Mouse (Mus musculus) spleen, adult 2 months (tissue): ENCODE results near the gene Retreg2. TPM values are rescaled to one million over a fixed set of nuclear protein-coding genes. Genes with fewer than 3 reads are reported as not detected.

Source experiments
- DNase-seq, 2 experiments: peaks; one replicate each; pipeline versions ENCODE4 v3.0.0 to v3.0.0-alpha.2; 2012 to 2021; ENCODE audit warnings: low spot score in 2 of 2, low read depth in 1 of 2
- H3K27ac ChIP-seq: fragments of 200-500 bp; 2 replicates; pipeline ENCODE4 v1.5.1; 2012; ENCODE audit warnings: low read length, inconsistent platforms; ENCODE audit not compliant: insufficient read depth
- H3K27me3 ChIP-seq: fragments of 200-500 bp; 2 replicates; pipeline ENCODE4 v1.6.1; 2012; ENCODE audit warnings: mild to moderate bottlenecking, moderate library complexity, low read length, inconsistent platforms; ENCODE audit not compliant: control insufficient read depth, insufficient read depth
- H3K36me3 ChIP-seq: fragments of 200-500 bp; 2 replicates; pipeline ENCODE4 v1.6.1; 2012; ENCODE audit warnings: mild to moderate bottlenecking, low read length, inconsistent platforms; ENCODE audit not compliant: control insufficient read depth, insufficient read depth
- H3K4me1 ChIP-seq: fragments of 200-500 bp; 2 replicates; pipeline ENCODE4 v1.6.1; 2011; ENCODE audit warnings: inconsistent platforms; ENCODE audit not compliant: control insufficient read depth, insufficient read depth, insufficient read length
- H3K4me3 ChIP-seq: fragments of 200-500 bp; 2 replicates; pipeline ENCODE4 v1.5.1; 2011; ENCODE audit warnings: mild to moderate bottlenecking, inconsistent platforms; ENCODE audit not compliant: insufficient read depth, insufficient read length; ENCODE audit errors: extremely low read depth
- CTCF ChIP-seq: fragments of 200-500 bp; IDR thresholded peaks from 2 replicates; pipeline ENCODE4 v1.5.1; 2011; ENCODE audit warnings: mild to moderate bottlenecking, inconsistent platforms; ENCODE audit not compliant: insufficient read depth, insufficient read length, insufficient replicate concordance; ENCODE audit errors: extremely low read depth
- POLR2A ChIP-seq: fragments of 200-500 bp; IDR thresholded peaks from 2 replicates; pipeline ENCODE4 v1.6.1; 2011; ENCODE audit warnings: low read depth, low read length, inconsistent platforms
- WGBS: fragments of 180-500 bp; shearing (Covaris S2); methylation state at CpG from one replicate; pipeline ENCODE4 v1.1.7; 2018; 5-methylcytosine and 5-hydroxymethylcytosine counted together
- polyA plus RNA-seq: library from polyadenylated mRNA; depleted of rRNA; stranded (reverse); fragments of >200 nt; gene quantifications from 2 replicates; pipeline ENCODE4 v1.2.3, GENCODE M21; 2012

Gene Retreg2
- polyA plus RNA-seq, 1 experiment = 88.2 TPM

- H3K27ac ChIP-seq = no peak within 1 kb of the TSS
- 67% methylated on average over 12 of the region's 12 CpGs for WGBS
- no peak for TF ChIP-seq CTCF
- TF ChIP-seq POLR2A = no peak
- H3K4me3 ChIP-seq = no peak within 1 kb of the TSS
- no peaks in the 10 kb centered on the region for H3K4me1 ChIP-seq
- H3K36me3 ChIP-seq = peaks cover 25% of the 10 kb centered on the region
- no peaks in the 10 kb centered on the region for H3K27me3 ChIP-seq
- no peak for DNase-seq
Observed at GRCm38 (mm10) chr1:75133421-75134207, 9.0 kb upstream of the Retreg2 start, which contains the start of gene Slc23a3. Gene Slc23a3, minus strand, starts transcription at chr1:75133890.

GRCm38 (mm10) chr1:75136293-75136692 lies 6.3 kb upstream of the Retreg2 start:
- H3K27ac ChIP-seq = no peak overlapping the region
- H3K4me3 ChIP-seq = no peak overlapping the region
- no peaks in the 10 kb centered on the region for H3K27me3 ChIP-seq
- no peak for TF ChIP-seq POLR2A
- TF ChIP-seq CTCF = no peak
- WGBS = 84% methylated on average over 6 of the region's 6 CpGs
- H3K4me1 ChIP-seq = peaks cover 4% of the 10 kb centered on the region; the same call in 1 of the 2 replicates
- H3K36me3 ChIP-seq = peaks cover 33% of the 10 kb centered on the region
- no peak for DNase-seq

- no peak for DNase-seq
- peak overlapping the region; percentile 18; the same call in 1 of the 2 replicates for H3K27ac ChIP-seq
- TF ChIP-seq POLR2A = no peak
- no peak for TF ChIP-seq CTCF
Observed at GRCm38 (mm10) chr1:75136730-75137129, 5.8 kb upstream of the Retreg2 start.

GRCm38 (mm10) chr1:75138448-75138847 lies 4.1 kb upstream of the Retreg2 start:
- no peak for TF ChIP-seq POLR2A
- TF ChIP-seq CTCF = no peak
- 96% methylated on average over 2 of the region's 2 CpGs for WGBS
- Histone ChIP-seq H3K4me3 (no peak overlapping the region), H3K27ac (no peak overlapping the region), H3K27me3 (no peaks in the 10 kb centered on the region), H3K4me1 (peaks cover 4% of the 10 kb centered on the region), H3K36me3 (peaks cover 33% of the 10 kb centered on the region)
- no peak for DNase-seq

More at GRCm38 (mm10) chr1:75136730-75137129, 5.8 kb upstream of the Retreg2 start:
- peaks cover 4% of the 10 kb centered on the region; the same call in 1 of the 2 replicates for H3K4me1 ChIP-seq
- H3K36me3 ChIP-seq = peaks cover 33% of the 10 kb centered on the region
- H3K4me3 ChIP-seq = no peak overlapping the region
- WGBS = 86% methylated on average over 3 of the region's 3 CpGs
- no peaks in the 10 kb centered on the region for H3K27me3 ChIP-seq

GRCm38 (mm10) chr1:75140601-75141190 lies 1.9 kb upstream of the Retreg2 start:
- Histone ChIP-seq H3K4me1 (peaks cover 4% of the 10 kb centered on the region), H3K27ac (peak overlapping the region; percentile 99), H3K27me3 (no peaks in the 10 kb centered on the region), H3K36me3 (peaks cover 38% of the 10 kb centered on the region), H3K4me3 (peak overlapping the region; percentile 86)
- TF ChIP-seq CTCF = no peak
- no peak for TF ChIP-seq POLR2A
- 34% methylated on average over 4 of the region's 4 CpGs for WGBS
- no peak for DNase-seq

- TF ChIP-seq CTCF (no peak), POLR2A (peak; percentile 92)
- no peaks in the 10 kb centered on the region for H3K27me3 ChIP-seq
- peaks cover 37% of the 10 kb centered on the region for H3K36me3 ChIP-seq
- peaks cover 4% of the 10 kb centered on the region for H3K4me1 ChIP-seq
- H3K4me3 ChIP-seq = peak overlapping the region; percentile 86
- under 1% methylated on average over 53 of the region's 53 CpGs for WGBS
- DNase-seq = peak; percentile 54 to 73
- H3K27ac ChIP-seq = peak overlapping the region; percentile 99
Observed at GRCm38 (mm10) chr1:75141486-75142190, 940 bp upstream of the Retreg2 start.
